Mouse (Mus musculus) heart, embryonic 16.5 days (tissue): ENCODE results near the gene Galnt11. TPM values are rescaled to one million over a fixed set of nuclear protein-coding genes. Genes with fewer than 3 reads are reported as not detected.
"Not testable (repeated sequence)": the region's sequence is repeated elsewhere in the genome, so short reads cannot be mapped to it uniquely, and the experiment has no call there.

Source experiments
- ATAC-seq: fragments of 200-750 bp; cut with Nextera tagmentation; replicated peaks from 2 replicates; pipeline ENCODE4 v1.8.0; 2017; ENCODE audit warnings: moderate number of reproducible peaks; ENCODE audit not compliant: insufficient read depth, low FRiP score; ENCODE audit errors: extremely low read depth
- H3K27ac ChIP-seq: fragments of 300-500 bp; sonication (generic); 2 replicates; pipeline ENCODE4 v1.5.1; 2014; ENCODE audit warnings: mild to moderate bottlenecking, low read length, control low read depth, moderate library complexity
- H3K27me3 ChIP-seq: fragments of 300-500 bp; sonication (generic); 2 replicates; pipeline ENCODE4 v1.6.1; 2014; ENCODE audit warnings: low read length, mixed read lengths; ENCODE audit not compliant: control insufficient read depth, insufficient read depth
- H3K36me3 ChIP-seq: fragments of 300-500 bp; sonication (generic); 2 replicates; pipeline ENCODE4 v1.6.1; 2014; ENCODE audit not compliant: control insufficient read depth, insufficient read depth
- H3K4me1 ChIP-seq: fragments of 300-500 bp; sonication (generic); 2 replicates; pipeline ENCODE4 v1.6.1; 2014; ENCODE audit warnings: low read length, mixed read lengths; ENCODE audit not compliant: control insufficient read depth, insufficient read depth
- H3K4me2 ChIP-seq: fragments of 300-500 bp; sonication (generic); 2 replicates; pipeline ENCODE4 v1.6.1; 2014; ENCODE audit warnings: low read depth, mild to moderate bottlenecking, control low read depth, low read length
- H3K4me3 ChIP-seq: fragments of 300-500 bp; sonication (generic); 2 replicates; pipeline ENCODE4 v1.5.1; 2014; ENCODE audit warnings: mild to moderate bottlenecking, control low read depth, low read length
- H3K9ac ChIP-seq: fragments of 300-500 bp; sonication (generic); 2 replicates; pipeline ENCODE4 v1.6.1; 2014; ENCODE audit warnings: low read length, control low read depth
- H3K9me3 ChIP-seq: fragments of 300-500 bp; sonication (generic); replicated peaks from 2 replicates; pipeline ENCODE4 v1.6.1; 2016; ENCODE audit warnings: low read length; ENCODE audit not compliant: control insufficient read depth
- WGBS: fragments of 180-500 bp; shearing (Covaris S2); extraction: QIAGEN DNeasy Blood & Tissue Kit; methylation state at CpG from one replicate; pipeline ENCODE4 v1.1.7; 2014; 5-methylcytosine and 5-hydroxymethylcytosine counted together
- polyA plus RNA-seq: library from polyadenylated mRNA; unstranded; fragments of >200 nt; fragmentation: Nextera tagmentation; extraction: Ambion mirVana; gene quantifications from 2 replicates; pipeline ENCODE4 v1.2.1, GENCODE M21; 2015

Galnt11 gene
- 34.0 and 36.2 TPM in 2 replicates for polyA plus RNA-seq

DNA sequence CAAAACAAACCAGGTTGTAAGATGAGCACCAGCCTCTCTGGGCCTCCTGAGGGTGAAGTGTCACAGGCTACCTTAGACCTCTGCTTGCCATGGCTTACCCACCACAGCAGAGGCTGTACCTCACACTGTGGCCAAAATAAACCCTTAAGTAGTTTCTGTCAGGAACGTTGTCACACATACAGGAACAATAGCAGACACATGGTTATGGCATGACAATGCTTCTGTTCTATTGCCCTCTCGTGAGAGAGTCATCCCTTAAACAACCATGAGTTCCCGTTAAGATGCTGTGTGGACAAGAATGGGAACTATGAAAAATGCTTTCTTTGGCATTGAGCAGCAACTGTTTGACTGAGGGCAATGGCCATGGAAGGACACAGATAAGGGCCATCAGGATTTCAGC, at the start of gene Galnt11:
Galnt11 (plus strand) TSS at position 301 of the 400 bp plus-strand sequence.
- H3K27me3 ChIP-seq, result no peaks in the 10 kb centered on the region
- peak within 1 kb of the TSS; percentile 85 for H3K4me3 ChIP-seq
- peaks cover 3% of the 10 kb centered on the region; the same call in 1 of the 2 replicates for H3K36me3 ChIP-seq
- H3K27ac ChIP-seq, result peak within 1 kb of the TSS; percentile 87
- ATAC-seq, result no peak
- peaks cover 8% of the 10 kb centered on the region for H3K4me1 ChIP-seq
- H3K9ac ChIP-seq, result peak within 1 kb of the TSS; percentile 94
- 69% methylated on average over 3 of the region's 3 CpGs for WGBS
- H3K9me3 ChIP-seq, result no peaks in the 10 kb centered on the region
- peak within 1 kb of the TSS; percentile 82 for H3K4me2 ChIP-seq

- H3K4me1 ChIP-seq, H3K9ac ChIP-seq, H3K4me3 ChIP-seq, H3K27me3 ChIP-seq, ATAC-seq, H3K27ac ChIP-seq, H3K36me3 ChIP-seq, H3K9me3 ChIP-seq, H3K4me2 ChIP-seq: not testable (repeated sequence)
- 93% methylated on average over 5 of the region's 5 CpGs for WGBS
Measured at GRCm38 (mm10) chr5:25177937-25178336, 43.8 kb upstream of the Galnt11 start.

DNA sequence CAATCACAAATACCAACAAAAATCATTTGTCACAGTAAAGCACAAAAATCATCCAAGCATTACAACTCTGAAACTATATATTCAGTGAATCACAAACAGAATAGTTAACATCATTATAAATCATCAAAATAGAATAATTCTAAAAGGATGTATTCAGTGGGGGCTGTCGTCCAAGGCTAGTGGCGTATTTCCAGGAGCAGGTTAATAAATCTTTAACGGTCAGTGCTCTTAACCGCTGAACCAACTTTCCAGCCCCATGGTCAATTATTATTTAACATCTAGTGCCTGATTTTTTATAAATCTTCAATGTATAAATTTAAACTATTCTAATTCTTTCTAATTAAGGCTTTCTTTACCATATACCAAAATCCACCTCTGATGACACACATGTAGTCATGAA, 43.2 kb upstream of the Galnt11 start:
- not testable (repeated sequence) for ATAC-seq, H3K4me3 ChIP-seq, H3K4me1 ChIP-seq, H3K4me2 ChIP-seq, H3K27ac ChIP-seq, H3K36me3 ChIP-seq, H3K9me3 ChIP-seq, H3K9ac ChIP-seq, H3K27me3 ChIP-seq
- WGBS, result 89% methylated on average over 4 of the region's 4 CpGs

DNA sequence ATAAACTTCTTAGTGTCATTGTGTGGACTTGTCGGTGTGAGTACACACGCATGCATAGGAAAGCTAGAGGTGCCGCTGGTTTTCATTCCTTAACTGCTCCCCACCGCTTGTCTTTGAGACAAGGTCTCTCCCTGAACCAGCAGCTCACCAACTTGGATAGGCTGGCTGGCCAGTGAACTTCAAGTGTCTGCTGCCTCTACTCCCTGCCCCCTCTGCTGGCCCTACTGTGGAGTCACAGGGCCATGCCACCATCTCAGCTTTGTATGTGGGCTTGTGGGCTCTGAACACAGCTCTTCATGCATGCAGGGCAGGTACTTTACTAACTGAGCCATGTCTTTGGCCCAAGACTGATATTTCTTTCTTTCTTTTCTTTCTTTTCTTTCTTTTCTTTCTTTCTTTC, 42.4 kb upstream of the Galnt11 start:
- Histone ChIP-seq H3K27ac (no peak overlapping the region), H3K4me1 (peaks cover 5% of the 10 kb centered on the region; the same call in 1 of the 2 replicates), H3K4me2 (no peak overlapping the region), H3K27me3 (no peaks in the 10 kb centered on the region), H3K9me3 (peaks cover 2% of the 10 kb centered on the region; the same call in 1 of the 2 replicates), H3K9ac (no peak overlapping the region), H3K36me3 (no peaks in the 10 kb centered on the region), H3K4me3 (no peak overlapping the region)
- 91% methylated on average over 4 of the region's 4 CpGs for WGBS
- ATAC-seq, result no peak

DNA sequence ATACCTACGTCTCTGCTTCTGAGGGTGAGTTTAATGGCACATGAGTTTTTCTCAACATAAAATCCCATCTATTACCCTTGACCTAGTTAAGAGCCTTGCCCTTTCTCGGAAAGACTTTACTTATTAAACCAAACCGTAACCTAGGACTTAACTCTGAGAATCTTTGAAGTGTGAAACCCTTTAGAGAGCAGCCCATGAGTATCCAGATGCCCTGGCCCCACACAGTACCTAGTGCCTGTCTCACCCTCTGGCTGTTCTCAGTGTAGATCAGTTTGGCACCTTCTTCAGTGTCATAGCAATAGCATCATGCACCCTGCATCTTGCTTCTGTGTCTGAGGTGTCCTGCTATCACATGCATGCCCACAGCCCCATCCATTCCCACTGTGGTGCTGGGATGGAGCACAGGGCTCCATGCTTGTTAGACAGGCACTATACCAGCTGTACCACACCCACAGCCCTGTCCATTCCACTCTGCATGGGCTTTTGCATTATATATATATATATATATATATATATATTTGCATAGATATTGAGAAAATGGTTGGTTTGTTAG, 41.7 kb upstream of the Galnt11 start:
- H3K27me3 ChIP-seq, result no peaks in the 10 kb centered on the region
- ATAC-seq, result no peak
- H3K9me3 ChIP-seq, result no peaks in the 10 kb centered on the region; the same call in 1 of the 2 replicates
- 85% methylated on average over 3 of the region's 3 CpGs for WGBS
- no peak overlapping the region for H3K27ac ChIP-seq
- H3K9ac ChIP-seq, result no peak overlapping the region
- no peaks in the 10 kb centered on the region for H3K36me3 ChIP-seq
- H3K4me2 ChIP-seq, result no peak overlapping the region
- no peak overlapping the region for H3K4me3 ChIP-seq
- H3K4me1 ChIP-seq, result peaks cover 5% of the 10 kb centered on the region; the same call in 1 of the 2 replicates

DNA sequence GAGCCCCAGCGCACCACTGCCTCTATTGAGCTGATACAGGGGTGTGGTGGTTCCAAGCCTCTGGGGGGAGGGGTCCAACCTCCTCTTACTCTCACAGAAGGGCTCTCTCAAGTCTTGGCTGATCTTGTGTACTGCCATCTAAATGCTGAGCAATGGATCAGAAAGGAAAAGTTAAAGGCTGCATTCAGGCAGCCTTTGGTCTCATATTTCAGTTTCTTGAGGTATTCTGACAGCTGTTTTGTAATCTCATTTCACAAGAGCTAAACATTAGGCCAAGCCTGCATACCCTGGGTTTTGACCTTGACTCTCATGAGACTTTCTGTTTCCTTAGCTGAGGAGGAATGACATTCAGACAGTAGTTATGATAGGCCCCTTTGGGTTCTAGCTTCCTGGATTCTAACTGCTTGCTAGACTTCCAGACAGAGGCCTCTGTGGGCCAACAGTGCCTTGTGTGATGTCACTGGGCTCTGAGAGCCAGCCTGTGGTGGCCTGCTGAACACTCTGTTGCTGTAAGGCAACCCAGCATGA, 40.6 kb upstream of the Galnt11 start, which contains the start of gene Galntl5:
Galntl5 (plus strand) TSS at position 457 of the 528 bp plus-strand sequence.
- Histone ChIP-seq H3K9me3 (no peaks in the 10 kb centered on the region; the same call in 1 of the 2 replicates), H3K36me3 (no peaks in the 10 kb centered on the region), H3K9ac (no peak within 1 kb of the TSS), H3K27ac (no peak within 1 kb of the TSS), H3K4me2 (no peak within 1 kb of the TSS), H3K4me1 (peaks cover 5% of the 10 kb centered on the region; the same call in 1 of the 2 replicates), H3K27me3 (no peaks in the 10 kb centered on the region), H3K4me3 (no peak within 1 kb of the TSS)
- WGBS, result 50% methylated on average over 1 of the region's 1 CpGs
- no peak for ATAC-seq

- H3K4me3 ChIP-seq, result no peak overlapping the region
- WGBS, result 85% methylated on average over 4 of the region's 4 CpGs
- no peak for ATAC-seq
Measured at GRCm38 (mm10) chr5:25183595-25183994, 38.1 kb upstream of the Galnt11 start.

GRCm38 (mm10) chr5:25184594-25184993, 37.1 kb upstream of the Galnt11 start:
- WGBS, result 27% methylated on average over 2 of the region's 2 CpGs
- ATAC-seq, result no peak

More at GRCm38 (mm10) chr5:25183595-25183994, 38.1 kb upstream of the Galnt11 start:
- Histone ChIP-seq H3K4me2 (no peak overlapping the region), H3K36me3 (no peaks in the 10 kb centered on the region), H3K27me3 (no peaks in the 10 kb centered on the region), H3K9me3 (no peaks in the 10 kb centered on the region; the same call in 1 of the 2 replicates), H3K27ac (no peak overlapping the region), H3K4me1 (peaks cover 5% of the 10 kb centered on the region; the same call in 1 of the 2 replicates), H3K9ac (no peak overlapping the region)

DNA sequence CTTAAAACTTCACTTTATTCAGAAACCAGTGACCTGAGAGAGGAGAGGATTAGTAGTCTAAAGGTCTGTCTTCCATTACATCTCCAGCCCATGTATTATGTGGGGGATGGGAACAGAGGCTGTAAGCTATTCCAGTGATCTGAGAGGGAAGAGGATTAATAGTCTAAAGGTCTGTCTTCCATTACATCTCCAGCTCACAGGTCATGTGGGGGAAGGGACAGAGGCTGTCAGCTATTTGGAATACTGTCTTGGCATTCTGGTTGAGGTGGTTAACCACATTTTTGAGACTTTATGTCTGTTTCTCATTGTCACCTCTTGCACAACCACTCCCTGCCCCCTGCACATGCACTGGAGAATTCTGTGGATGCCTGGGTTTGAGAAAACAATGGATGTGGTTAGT, 34.0 kb upstream of the Galnt11 start:
- ATAC-seq, result no peak
- Histone ChIP-seq H3K9me3 (no peaks in the 10 kb centered on the region), H3K36me3 (no peaks in the 10 kb centered on the region), H3K9ac (no peak overlapping the region), H3K27ac (no peak overlapping the region), H3K4me3 (no peak overlapping the region), H3K4me1 (no peaks in the 10 kb centered on the region), H3K27me3 (no peaks in the 10 kb centered on the region), H3K4me2 (no peak overlapping the region)

More at GRCm38 (mm10) chr5:25184594-25184993, 37.1 kb upstream of the Galnt11 start:
- Histone ChIP-seq H3K27ac (no peak overlapping the region), H3K9ac (no peak overlapping the region), H3K4me2 (no peak overlapping the region), H3K4me1 (peaks cover 5% of the 10 kb centered on the region; the same call in 1 of the 2 replicates), H3K9me3 (no peaks in the 10 kb centered on the region), H3K36me3 (no peaks in the 10 kb centered on the region), H3K4me3 (no peak overlapping the region), H3K27me3 (no peaks in the 10 kb centered on the region)
